ENCODE assay signal across 8 mouse cellular contexts in genomic region chr5:110770031-110770445, GRCm38 (mm10). TPM values are rescaled to one million over a fixed set of nuclear protein-coding genes. Genes with fewer than 3 reads are reported as not detected.
DNase-seq lines count a peak whose midpoint lies in the region; ATAC-seq and TF ChIP-seq lines count a peak whose summit lies in the region.

No protein-coding gene starts in this region.

- H3K27ac ChIP-seq in kidney, adult 2 months (ENCODE audit: insufficient read depth, low read depth, low read length), result peak overlapping the region; percentile 63
- peak overlapping the region; percentile 82 for H3K27ac ChIP-seq in ES-E14 (ENCODE audit: insufficient read depth, low read depth, low read length, poor library complexity, severe bottlenecking)
- H3K27ac ChIP-seq in hindbrain, embryonic 16.5 days (ENCODE audit: low read depth, low read length), result peak overlapping the region; percentile 97
- H3K27ac ChIP-seq in midbrain, embryonic 11.5 days (ENCODE audit: low read depth, low read length), result peak overlapping the region; percentile 93

- TF ChIP-seq CTCF in kidney, adult 2 months (conservative IDR thresholded peaks at IDR 0.05; ENCODE audit: insufficient read depth, insufficient read length, low read depth, low read length), result no peak

- H3K4me1 ChIP-seq in kidney, adult 2 months (ENCODE audit: control insufficient read depth, insufficient read depth, low read length), result peaks cover 8% of the 10 kb centered on the region; the same call in 1 of the 2 replicates
- H3K4me1 ChIP-seq in ES-E14 (ENCODE audit: control insufficient read depth in 2 of 2, insufficient read depth in 2 of 2, low read length in 2 of 2, poor library complexity in 1 of 2), result peaks cover 2 to 16% of the 10 kb centered on the region in 2 experiments
- peaks cover 17% of the 10 kb centered on the region for H3K4me1 ChIP-seq in hindbrain, embryonic 16.5 days (ENCODE audit: control insufficient read depth, insufficient read depth, low read depth, low read length)
- H3K4me1 ChIP-seq in midbrain, embryonic 11.5 days (ENCODE audit: control insufficient read depth, insufficient read depth, low read length), result peaks cover 8% of the 10 kb centered on the region

- WGBS in kidney, adult 2 months, result under 1% methylated on average over 58 of the region's 58 CpGs
- under 1% methylated on average over 51 of the region's 58 CpGs for WGBS in hindbrain, embryonic 16.5 days
- 0% methylated on average over 44 of the region's 58 CpGs for WGBS in midbrain, embryonic 11.5 days

- H3K9me3 ChIP-seq in ES-E14 (ENCODE audit: control insufficient read depth, insufficient read depth, low read depth, low read length), result no peaks in the 10 kb centered on the region
- H3K9me3 ChIP-seq in hindbrain, embryonic 16.5 days (ENCODE audit: control insufficient read depth, low read length), result no peaks in the 10 kb centered on the region
- H3K9me3 ChIP-seq in midbrain, embryonic 11.5 days (ENCODE audit: control insufficient read depth, low read length), result no peaks in the 10 kb centered on the region

- H3K27me3 ChIP-seq in kidney, adult 2 months (replicated peaks; ENCODE audit: control insufficient read depth, insufficient read depth, low read length), result no peaks in the 10 kb centered on the region
- H3K27me3 ChIP-seq in hindbrain, embryonic 16.5 days (replicated peaks; ENCODE audit: control insufficient read depth, insufficient read depth, low read length), result no peaks in the 10 kb centered on the region
- no peaks in the 10 kb centered on the region for H3K27me3 ChIP-seq in midbrain, embryonic 11.5 days (ENCODE audit: control insufficient read depth, insufficient read depth, low read length)

- no peaks in the 10 kb centered on the region for H3K36me3 ChIP-seq in kidney, adult 2 months (ENCODE audit: control insufficient read depth, insufficient read depth, low read length)
- peaks cover 16% of the 10 kb centered on the region for H3K36me3 ChIP-seq in ES-E14 (ENCODE audit: control insufficient read depth, insufficient read depth, low read length, poor library complexity, severe bottlenecking)
- peaks cover 9% of the 10 kb centered on the region for H3K36me3 ChIP-seq in hindbrain, embryonic 16.5 days (ENCODE audit: control insufficient read depth, insufficient read depth, low read length)
- peaks cover 13% of the 10 kb centered on the region for H3K36me3 ChIP-seq in midbrain, embryonic 11.5 days (ENCODE audit: control insufficient read depth, insufficient read depth, low read length)

- H3K4me3 ChIP-seq in kidney, adult 2 months (ENCODE audit: insufficient read depth, low read depth, low read length), result peak overlapping the region; percentile 74
- peak overlapping the region; percentile 86 to 96 for H3K4me3 ChIP-seq in ES-E14 (ENCODE audit: insufficient read depth in 1 of 2, low read depth in 1 of 2, low read length in 2 of 2, poor library complexity in 1 of 2, severe bottlenecking in 1 of 2)
- peak overlapping the region; percentile 82 for H3K4me3 ChIP-seq in hindbrain, embryonic 16.5 days (ENCODE audit: low read length)
- peak overlapping the region; percentile 96 for H3K4me3 ChIP-seq in midbrain, embryonic 11.5 days (ENCODE audit: low read depth, low read length)

- no peak; the same call in none of the 2 replicates for ATAC-seq in hindbrain, embryonic 16.5 days
- ATAC-seq in midbrain, embryonic 11.5 days (ENCODE audit: low FRiP score), result peak; percentile 72
- no peak for ATAC-seq in inflammation-experienced regulatory T-cells, adult 6 months

- peak overlapping the region; percentile 80 for H3K4me2 ChIP-seq in hindbrain, embryonic 16.5 days (ENCODE audit: low read length)
- peak overlapping the region; percentile 81 for H3K4me2 ChIP-seq in midbrain, embryonic 11.5 days

- DNase-seq in kidney, adult 2 months, result no peak
- DNase-seq in kidney, postnatal 4 days, result no peak
- DNase-seq in ES-E14 (ENCODE audit: low read depth, low spot score) (no peak), adipocyte (ENCODE audit: low spot score) (no peak)
- peak; percentile 32 for DNase-seq in embryo, embryonic 11.5 days (ENCODE audit: low read depth, low spot score)
- peak; percentile 94 for DNase-seq in midbrain, embryonic 11.5 days (ENCODE audit: low spot score, missing footprints)

- TF ChIP-seq POLR2A in kidney, adult 2 months (IDR thresholded peaks at IDR 0.05; ENCODE audit: low read depth, low read length), result no peak

- in situ Hi-C loops in ES-E14 (cut with MboI; ENCODE audit: low sequenced_read_pairs in 2 of 2, unreplicated experiment in 2 of 2), result no loop called here

- H3K9ac ChIP-seq in ES-E14 (ENCODE audit: insufficient read depth, low read depth, low read length, poor library complexity, severe bottlenecking), result peak overlapping the region; percentile 93
- peak overlapping the region; percentile 91 for H3K9ac ChIP-seq in hindbrain, embryonic 16.5 days (ENCODE audit: low read depth, low read length)
- peak overlapping the region; percentile 94 for H3K9ac ChIP-seq in midbrain, embryonic 11.5 days (ENCODE audit: low read length)

TF ChIP-seq in ES-E14, 5 proteins besides CTCF, POLR2A, EP300 and RAD21:
- no peak for TF ChIP-seq MAFK (IDR thresholded peaks at IDR 0.05; ENCODE audit: insufficient read depth, low read depth, low read length)
- TF ChIP-seq CHD2 (IDR thresholded peaks at IDR 0.05; ENCODE audit: low read depth, low read length), result no peak
- no peak for TF ChIP-seq HCFC1 (IDR thresholded peaks at IDR 0.05; ENCODE audit: borderline replicate concordance, insufficient read depth, low read length)
- no peak for TF ChIP-seq ZC3H11A (IDR thresholded peaks at IDR 0.05; ENCODE audit: borderline replicate concordance, low read depth, low read length)
- TF ChIP-seq ZNF384 (IDR thresholded peaks at IDR 0.05; ENCODE audit: low read depth, low read length), result no peak

RNA-seq across cellular contexts. Expression of gene Ep400, which starts 0.5 kb away (rescaled TPM):
- polyA plus RNA-seq in kidney, adult 2 months (2012; rRNA removed), result 28.2 and 29.6 TPM in 2 replicates
- total RNA-seq in ES-E14 (2012; rRNA removed), result 56.7 and 62.2 TPM in 2 replicates
- polyA plus RNA-seq in hindbrain, embryonic 16.5 days (2015; fragmentation: Nextera tagmentation; extraction: Ambion mirVana), result 40.0 and 53.4 TPM in 2 replicates
- 40.0 and 40.2 TPM in 2 replicates for polyA plus RNA-seq in midbrain, embryonic 11.5 days (2014; fragmentation: Nextera tagmentation; extraction: Ambion mirVana)
- 10 to 100 TPM; 53.8 to 85.3 (median 69.2) TPM for polyA plus RNA-seq in inflammation-experienced regulatory T-cells, adult 6 months (2017; shearing (Covaris generic))

RNA-seq across cellular contexts. Expression of gene Pus1, which starts 10.4 kb away (rescaled TPM):
- polyA plus RNA-seq in kidney, adult 2 months (2012; rRNA removed), result 38.6 TPM in 2 replicates
- total RNA-seq in ES-E14 (2012; rRNA removed), result 62.1 and 68.2 TPM in 2 replicates
- polyA plus RNA-seq in hindbrain, embryonic 16.5 days (2015; fragmentation: Nextera tagmentation; extraction: Ambion mirVana), result 19.8 and 23.2 TPM in 2 replicates
- 14.9 and 16.5 TPM in 2 replicates for polyA plus RNA-seq in midbrain, embryonic 11.5 days (2014; fragmentation: Nextera tagmentation; extraction: Ambion mirVana)
- 10 to 100 TPM; 17.6 to 37.1 (median 33.8) TPM for polyA plus RNA-seq in inflammation-experienced regulatory T-cells, adult 6 months (2017; shearing (Covaris generic))

RNA-seq across cellular contexts. Expression of gene Ulk1, which starts 39.9 kb away (rescaled TPM):
- polyA plus RNA-seq in kidney, adult 2 months (2012; rRNA removed), result 43.7 and 44.0 TPM in 2 replicates
- 82.7 and 136 TPM in 2 replicates for total RNA-seq in ES-E14 (2012; rRNA removed)
- polyA plus RNA-seq in hindbrain, embryonic 16.5 days (2015; fragmentation: Nextera tagmentation; extraction: Ambion mirVana), result 20.7 and 23.8 TPM in 2 replicates
- polyA plus RNA-seq in midbrain, embryonic 11.5 days (2014; fragmentation: Nextera tagmentation; extraction: Ambion mirVana), result 28.1 and 36.1 TPM in 2 replicates
- polyA plus RNA-seq in inflammation-experienced regulatory T-cells, adult 6 months (2017; shearing (Covaris generic)), result 10 to 100 TPM in 1 of 3 experiments, 1 to 10 TPM in 2; 8.0 to 12.9 (median 9.3) TPM

Comparison
In these comparisons a context has a peak if more than half of its experiments do, and no peak if none do; other contexts are left out.
1. DNase-seq: peak in embryo, embryonic 11.5 days (single experiment) and midbrain, embryonic 11.5 days (single experiment); none in kidney, adult 2 months (single experiment), kidney, postnatal 4 days (0 of 2), ES-E14 (single experiment) and adipocyte (single experiment).
2. Peak in every context shown above with its lines, with median percentiles within 50 percentile points of each other: H3K27ac ChIP-seq, H3K4me3 ChIP-seq and H3K9ac ChIP-seq.